In the genomic region with DNA sequence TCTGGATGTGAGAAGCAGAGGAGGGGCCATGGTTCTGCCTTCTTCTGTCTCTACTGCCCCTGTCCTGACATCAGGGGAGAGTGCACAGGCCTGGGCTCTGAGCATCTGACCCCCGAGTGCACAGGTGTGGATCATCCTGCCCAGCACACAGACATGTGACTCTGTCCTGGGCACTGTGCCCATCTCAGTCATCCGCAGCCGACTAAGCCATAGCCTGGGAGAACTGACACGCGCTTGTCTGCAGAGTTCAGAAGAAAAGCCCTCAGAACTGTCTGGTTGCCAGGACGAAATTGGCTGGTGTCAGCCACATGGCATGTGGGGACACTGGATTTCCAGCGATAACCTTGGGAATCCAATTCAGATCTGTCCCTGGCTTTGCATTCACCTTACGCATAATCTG, we compare ENCODE assay signal across 9 mouse cellular contexts.
DNase-seq lines count a peak whose midpoint lies in the region; ATAC-seq and TF ChIP-seq lines count a peak whose summit lies in the region.
"Had no signal": no experiment of that assay in that cellular context is flagged by ENCODE, and none has a peak within 500 bp of the region (broad histone marks: within the 10 kb centered on the region; RNA-seq: fewer than 3 reads in every experiment).

No protein-coding gene starts in this region.

- no peaks in the 10 kb centered on the region for H3K9me3 ChIP-seq in kidney, embryonic 16.5 days (ENCODE audit: low read length)
- H3K9me3 ChIP-seq in neural tube, embryonic 13.5 days: no peaks in the 10 kb centered on the region
- H3K9me3 ChIP-seq: embryonic facial prominence, embryonic 13.5 days had no signal

- peak; percentile 66 for TF ChIP-seq EP300 in heart, adult 2 months (IDR thresholded peaks at IDR 0.05; ENCODE audit: insufficient read depth, low read depth, low read length)

- H3K27ac ChIP-seq in heart, adult 2 months: peak overlapping the region; percentile 45
- no peak overlapping the region for H3K27ac ChIP-seq in kidney, embryonic 16.5 days (ENCODE audit: low read length)
- H3K27ac ChIP-seq in neural tube, embryonic 13.5 days (replicated peaks): peak overlapping the region; percentile 61
- H3K27ac ChIP-seq: embryonic facial prominence, embryonic 13.5 days had no signal

- 28% methylated on average over 8 of the region's 8 CpGs for WGBS in heart, adult 2 months
- WGBS in kidney, embryonic 16.5 days: 80% methylated on average over 8 of the region's 8 CpGs
- WGBS in neural tube, embryonic 13.5 days: 53% methylated on average over 8 of the region's 8 CpGs

- intact Hi-C loops in left cerebral cortex, postnatal 14 days (cut with DNase I): no loop called here
- intact Hi-C loops in heart, adult 2 months (cut with DNase I): no loop called here

- no peaks in the 10 kb centered on the region for H3K27me3 ChIP-seq in heart, adult 2 months (ENCODE audit: control insufficient read depth, insufficient read depth, low read length)
- no peaks in the 10 kb centered on the region for H3K27me3 ChIP-seq in kidney, embryonic 16.5 days (ENCODE audit: insufficient read depth, low read length)
- H3K27me3 ChIP-seq in neural tube, embryonic 13.5 days: no peaks in the 10 kb centered on the region

- peaks cover 4% of the 10 kb centered on the region for H3K4me1 ChIP-seq in heart, adult 2 months (ENCODE audit: control insufficient read depth, insufficient read depth, low read length)
- no peaks in the 10 kb centered on the region for H3K4me1 ChIP-seq in kidney, embryonic 16.5 days (ENCODE audit: insufficient read depth, low read length)
- peaks cover 59% of the 10 kb centered on the region for H3K4me1 ChIP-seq in neural tube, embryonic 13.5 days (replicated peaks)

- no peak for TF ChIP-seq POLR2A in heart, adult 2 months (IDR thresholded peaks at IDR 0.05; ENCODE audit: insufficient read depth, low read depth, low read length)

- no peak overlapping the region for H3K4me3 ChIP-seq in heart, adult 2 months
- no peak overlapping the region for H3K4me3 ChIP-seq in kidney, embryonic 16.5 days (ENCODE audit: low read length)
- H3K4me3 ChIP-seq in neural tube, embryonic 13.5 days: no peak overlapping the region
- H3K4me3 ChIP-seq: embryonic facial prominence, embryonic 13.5 days had no signal

- DNase-seq in left cerebral cortex, postnatal 14 days (ENCODE audit: low spot score in 2 of 2): peak; percentile 34 to 45
- DNase-seq in left cerebral cortex, adult 9 months (ENCODE audit: low spot score in 2 of 2): no peak
- peak; percentile 63 to 81 for DNase-seq in heart, adult 2 months

- no peak overlapping the region for H3K9ac ChIP-seq in heart, adult 2 months (ENCODE audit: low read depth, low read length)
- no peak overlapping the region for H3K9ac ChIP-seq in kidney, embryonic 16.5 days (replicated peaks; ENCODE audit: low read length)
- H3K9ac ChIP-seq in neural tube, embryonic 13.5 days: no peak overlapping the region; the same call in 1 of the 2 replicates
- H3K9ac ChIP-seq: embryonic facial prominence, embryonic 13.5 days had no signal

- H3K4me2 ChIP-seq in kidney, embryonic 16.5 days (replicated peaks; ENCODE audit: low read depth, low read length): no peak overlapping the region
- H3K4me2 ChIP-seq in neural tube, embryonic 13.5 days: no peak overlapping the region
- H3K4me2 ChIP-seq: embryonic facial prominence, embryonic 13.5 days had no signal

- no peaks in the 10 kb centered on the region for H3K36me3 ChIP-seq in heart, adult 2 months (ENCODE audit: control insufficient read depth, insufficient read depth, low read length)
- no peaks in the 10 kb centered on the region for H3K36me3 ChIP-seq in kidney, embryonic 16.5 days (ENCODE audit: insufficient read depth, low read length)
- H3K36me3 ChIP-seq in neural tube, embryonic 13.5 days: no peaks in the 10 kb centered on the region
- H3K36me3 ChIP-seq: embryonic facial prominence, embryonic 13.5 days had no signal

- no peaks in the 10 kb centered on the region for H3K79me2 ChIP-seq in heart, adult 2 months (replicated peaks; ENCODE audit: control insufficient read depth, insufficient read depth, low read length)

- no peak for TF ChIP-seq CTCF in heart, adult 2 months (IDR thresholded peaks at IDR 0.05)

- ATAC-seq in cerebellum, adult (ENCODE audit: insufficient number of reproducible peaks, low FRiP score, low TSS enrichment): peak; percentile 46
- peak; percentile 46; the same call in 1 of the 2 replicates for ATAC-seq in kidney, embryonic 16.5 days (ENCODE audit: low FRiP score, low TSS enrichment)
- peak; percentile 68 for ATAC-seq in neural tube, embryonic 13.5 days (ENCODE audit: low read depth)
- no peak for ATAC-seq in megakaryocyte progenitor cell, adult 5-6 weeks (replicated peaks; ENCODE audit: poor library complexity)
- no peak for ATAC-seq in granulocyte monocyte progenitor cell, adult 5-6 weeks (replicated peaks; ENCODE audit: poor library complexity, severe bottlenecking)

Comparison
In these comparisons a context has a peak if more than half of its experiments do, and no peak if none do; other contexts are left out.
1. DNase-seq: peak in left cerebral cortex, postnatal 14 days (2 of 2) and heart, adult 2 months (2 of 2); none in left cerebral cortex, adult 9 months (0 of 2).
2. ATAC-seq: peak in cerebellum, adult (single experiment), kidney, embryonic 16.5 days (single experiment) and neural tube, embryonic 13.5 days (single experiment); none in megakaryocyte progenitor cell, adult 5-6 weeks (single experiment) and granulocyte monocyte progenitor cell, adult 5-6 weeks (single experiment).